Mouse (Mus musculus) lung, postnatal 4 days (tissue): ENCODE results near the gene Tipin.
"Not testable (repeated sequence)": the region's sequence is repeated elsewhere in the genome, so short reads cannot be mapped to it uniquely, and the experiment has no call there.

Experiments used
- DNase-seq, 2 experiments: peaks; one replicate each; pipeline ENCODE4 v3.0.0; 2021

Gene Tipin

DNA sequence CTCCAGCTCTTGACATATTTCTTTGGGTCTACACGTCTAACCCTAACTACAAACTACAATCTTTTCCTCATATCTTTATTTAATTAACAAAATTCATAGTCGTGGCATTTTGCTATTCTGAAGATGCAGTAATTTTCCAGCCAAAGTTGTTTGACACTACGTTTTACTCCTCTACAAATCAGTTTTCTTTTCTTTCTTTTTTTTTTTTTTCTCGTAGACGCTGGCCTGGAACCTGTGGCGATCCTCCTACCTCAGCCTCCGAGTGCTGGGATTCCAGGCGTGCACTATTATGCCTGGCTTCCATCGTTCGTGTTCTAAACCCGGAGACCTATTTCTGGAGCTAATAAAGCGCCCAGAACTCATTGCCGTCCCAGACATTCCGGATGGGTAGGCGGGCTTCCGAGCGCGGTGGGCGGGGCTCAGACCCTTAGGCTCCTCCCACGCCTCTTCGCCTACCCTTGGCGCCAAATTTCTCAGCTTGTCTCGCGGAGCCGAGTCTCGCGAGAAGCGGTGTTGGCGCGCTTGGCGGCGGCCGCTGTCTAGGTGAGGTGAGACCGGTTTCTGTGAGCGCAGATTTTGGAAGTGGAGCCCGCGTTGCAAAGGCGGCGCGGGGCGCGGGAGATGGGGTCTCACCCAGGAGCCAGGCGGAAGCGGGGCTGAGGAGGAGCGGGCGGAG is at the start of gene Tipin:
TSS of gene Tipin (plus strand) at position 477 of the 676 bp plus-strand sequence.
- peak; percentile 96 for DNase-seq

DNA sequence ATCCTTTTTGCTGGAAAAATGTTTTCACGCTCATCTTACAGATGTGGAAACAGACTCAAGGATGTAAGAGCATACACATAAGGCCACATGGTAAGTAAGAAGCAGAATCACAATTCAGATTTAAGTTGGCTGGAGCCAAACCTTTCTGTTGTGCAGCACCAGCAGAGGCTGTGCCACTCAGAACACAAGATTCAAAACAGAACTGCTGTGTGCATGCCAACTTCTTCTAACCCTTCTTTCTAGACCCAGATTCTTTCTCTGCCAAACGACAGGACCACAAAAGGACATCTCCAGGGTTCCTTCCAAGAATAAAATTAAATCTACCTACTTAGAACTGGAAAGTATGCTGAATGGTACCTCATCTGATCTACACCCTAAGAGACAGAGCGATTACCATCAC is 49.7 kb upstream of the Tipin start:
- DNase-seq = no peak

DNA sequence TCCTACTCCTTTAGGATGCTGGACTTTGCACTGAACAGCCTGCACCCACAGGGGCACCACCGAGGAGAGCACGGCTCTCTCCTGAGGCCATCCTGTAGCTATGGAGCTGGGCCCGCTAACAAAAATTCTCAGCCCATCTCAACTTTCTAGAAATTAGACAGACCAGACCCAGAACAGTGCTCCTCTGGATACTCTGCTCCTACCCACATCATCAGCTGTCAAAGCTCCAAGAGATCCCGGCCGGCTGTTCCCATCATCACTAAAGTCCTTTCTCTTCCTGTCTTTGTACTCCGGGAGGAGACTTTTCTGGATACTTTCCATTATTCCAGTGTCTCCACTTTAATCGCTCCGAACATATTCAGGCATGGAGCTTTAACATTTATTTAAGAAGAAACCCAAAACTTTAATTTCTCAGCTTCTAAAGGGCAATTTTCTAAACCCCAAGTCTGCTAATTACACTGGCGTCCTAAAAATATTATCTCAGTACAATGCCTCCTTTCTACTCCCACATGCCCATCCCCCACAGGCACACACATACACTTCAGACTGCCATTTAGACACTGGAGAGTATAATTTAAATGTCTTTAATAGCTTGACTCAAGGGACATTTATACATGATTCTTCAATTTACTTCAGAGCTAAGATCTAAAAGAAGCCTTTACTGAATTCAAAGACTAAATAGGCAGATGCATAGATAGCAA is 49.0 kb upstream of the Tipin start:
- peak; percentile 44 to 75 for DNase-seq

DNA sequence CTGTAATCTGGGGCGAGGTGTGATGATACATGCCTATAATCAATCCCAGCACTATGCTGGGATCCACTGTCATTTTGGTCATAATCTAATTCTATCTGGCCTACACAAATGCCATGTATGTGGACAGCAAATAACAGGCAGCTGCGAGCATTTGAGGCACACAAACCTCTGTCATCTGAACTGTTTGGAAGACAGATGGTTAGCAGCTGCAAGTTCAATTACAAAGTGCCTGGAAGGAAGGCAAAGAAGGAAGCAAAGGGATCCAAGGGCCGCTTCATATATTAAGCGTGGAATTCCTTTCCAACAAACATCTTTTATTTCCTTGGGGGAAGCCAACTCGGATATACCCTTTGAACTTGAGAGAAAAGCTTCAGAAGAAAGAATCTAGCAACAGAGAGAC is 47.7 kb upstream of the Tipin start:
- DNase-seq = peak; percentile 34 to 54

DNA sequence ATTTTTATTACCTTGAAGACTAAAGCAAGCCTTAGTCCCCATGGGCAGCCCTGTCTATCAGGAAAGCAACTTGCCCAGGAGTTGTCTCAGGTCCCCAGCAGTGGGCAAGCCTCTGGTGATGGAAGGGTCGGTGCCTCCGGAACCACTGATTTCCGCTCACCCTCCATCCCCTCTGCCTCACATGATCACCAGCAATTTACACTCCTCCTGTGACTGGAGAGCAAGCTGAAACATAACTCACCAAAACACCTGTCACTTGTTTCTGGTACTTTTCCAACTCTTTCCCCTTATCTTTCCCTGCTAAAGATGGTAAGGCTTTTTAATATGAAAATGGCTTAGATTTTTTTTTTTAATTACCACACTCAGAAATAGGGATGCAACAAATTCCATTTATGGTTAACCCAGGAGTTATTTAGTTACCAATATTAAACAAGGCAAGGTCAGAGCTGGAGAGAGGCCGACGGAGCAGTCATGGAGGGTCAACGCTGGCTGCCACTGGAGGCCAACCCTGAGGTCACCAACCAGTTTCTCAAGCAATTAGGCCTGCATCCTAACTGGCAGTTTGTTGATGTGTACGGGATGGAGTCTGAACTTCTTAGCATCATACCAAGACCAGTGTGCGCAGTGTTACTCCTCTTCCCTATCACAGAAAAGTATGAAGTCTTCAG is 46.5 kb upstream of the Tipin start, which contains the start of gene Uchl4:
TSS of gene Uchl4 (plus strand) at position 434 of the 668 bp plus-strand sequence.
- no peak for DNase-seq

GRCm38 (mm10) chr9:64236056-64236455 is 45.3 kb upstream of the Tipin start:
- DNase-seq = no peak

- DNase-seq = no peak
Measured at GRCm38 (mm10) chr9:64240116-64240515, 41.3 kb upstream of the Tipin start.

DNA sequence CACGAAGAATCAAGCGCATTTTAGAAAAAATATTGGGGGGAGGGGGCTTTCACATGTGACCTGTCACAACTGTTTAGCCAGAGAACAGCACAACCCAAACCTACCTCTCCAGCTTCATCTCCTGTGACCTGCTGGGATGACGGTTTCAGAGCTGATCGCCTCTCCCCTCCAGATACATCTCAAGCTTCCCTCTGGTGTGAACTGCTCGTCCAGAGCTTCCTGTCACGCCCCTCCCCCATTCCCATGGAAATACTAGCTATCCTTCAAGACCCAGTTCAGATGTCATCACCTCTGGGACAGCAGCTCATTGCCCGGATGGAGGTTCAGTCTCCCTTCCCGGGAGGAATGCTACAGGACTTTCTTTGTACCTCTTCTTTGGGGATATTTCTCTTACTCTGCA is 40.7 kb upstream of the Tipin start:
- DNase-seq = peak; percentile 34 to 37

- peak in 1 of 2 experiments; percentile 46 for DNase-seq
Measured at GRCm38 (mm10) chr9:64242381-64242831, 39.0 kb upstream of the Tipin start.

DNA sequence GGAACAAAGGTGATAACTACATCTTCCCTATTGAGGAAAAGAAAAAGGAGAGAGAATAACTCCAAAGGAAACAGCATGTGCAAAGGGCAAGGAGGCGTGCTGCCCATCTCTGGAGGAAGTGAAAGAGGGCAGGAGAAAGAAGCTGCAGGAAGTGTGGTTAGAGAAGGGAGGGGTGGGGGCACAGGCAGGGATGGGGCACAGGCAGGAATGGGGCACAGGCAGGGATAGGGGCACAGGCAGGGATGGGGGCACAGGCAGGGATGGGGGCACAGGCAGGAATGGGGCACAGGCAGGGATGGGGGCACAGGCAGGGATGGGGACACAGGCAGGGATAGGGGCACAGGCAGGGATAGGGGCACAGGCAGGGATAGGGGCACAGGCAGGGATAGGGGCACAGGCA is 32.0 kb upstream of the Tipin start:
- DNase-seq = no peak

DNA sequence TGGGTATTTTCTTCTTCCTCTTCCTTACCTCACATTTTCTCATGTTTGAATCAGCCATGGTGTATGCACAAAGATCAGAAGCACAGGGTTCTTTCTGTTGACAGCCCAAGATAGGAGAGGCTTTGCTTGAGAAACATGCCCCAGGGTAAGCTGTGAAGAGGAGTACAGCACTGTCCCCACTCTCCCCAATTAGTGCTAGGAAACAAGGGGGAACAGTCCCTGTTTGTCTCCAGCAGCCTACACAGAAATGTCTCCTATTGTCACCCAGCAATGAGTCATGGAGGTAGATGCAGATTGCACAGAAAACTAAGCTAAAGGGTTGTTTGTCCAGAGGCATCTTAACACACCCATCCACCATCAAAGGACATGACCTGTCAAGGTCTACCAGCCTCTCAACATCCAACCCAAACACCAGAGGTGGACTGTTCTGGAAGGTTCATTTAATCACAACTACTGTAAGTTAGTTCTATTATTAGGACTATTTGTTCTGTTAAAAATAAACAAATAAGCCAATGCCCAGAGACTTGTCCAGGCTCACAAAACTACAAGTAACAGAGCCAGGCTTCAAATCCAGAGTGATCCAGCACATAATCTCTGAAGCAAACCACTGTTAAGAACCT is 31.2 kb upstream of the Tipin start:
- DNase-seq = no peak

- peak in 1 of 2 experiments; percentile 33 for DNase-seq
Measured at GRCm38 (mm10) chr9:64252591-64253020, 28.8 kb upstream of the Tipin start.

GRCm38 (mm10) chr9:64253021-64253904 is 28.1 kb upstream of the Tipin start, which contains the start of gene Map2k1:
Gene Map2k1, minus strand, starts transcription at chr9:64253631.
- peak; percentile 100 for DNase-seq

DNA sequence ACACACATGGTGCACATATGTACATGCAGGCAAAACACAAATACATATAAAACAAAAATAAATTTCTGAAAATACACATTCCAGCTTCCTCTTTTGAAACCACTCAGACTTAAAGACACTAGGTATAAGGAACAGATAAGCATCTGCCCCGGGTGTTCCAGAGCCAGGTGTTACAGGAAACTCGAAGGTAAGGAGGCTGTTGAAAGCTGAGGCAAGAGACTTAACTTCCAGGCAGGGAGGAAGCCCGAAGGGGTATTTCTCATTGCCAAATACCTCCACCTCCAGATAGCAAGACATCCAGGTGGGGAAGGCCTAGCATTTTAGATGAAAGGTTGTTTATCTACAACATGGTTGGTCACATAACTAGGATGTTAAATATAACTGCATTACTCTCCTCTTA is 26.0 kb upstream of the Tipin start:
- no peak for DNase-seq

DNA sequence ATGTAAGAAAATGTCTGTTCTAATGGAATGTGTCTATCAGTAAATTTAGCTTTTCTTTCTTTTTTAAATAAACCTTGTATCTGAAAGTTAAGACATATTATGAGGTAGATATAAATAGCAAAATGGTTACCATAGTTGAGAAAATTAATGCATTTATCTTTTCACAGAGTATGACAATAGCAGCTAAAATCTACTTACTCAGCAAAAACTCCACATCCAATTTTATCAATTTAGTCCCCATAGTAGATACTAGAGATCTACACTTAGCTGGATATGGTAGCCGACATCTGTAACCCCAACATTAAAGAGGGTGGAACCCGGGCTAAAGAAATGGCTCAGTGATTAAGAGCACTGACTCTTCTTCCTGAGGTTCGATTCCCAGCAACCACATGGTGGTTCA is 25.2 kb upstream of the Tipin start:
- no peak for DNase-seq

DNA sequence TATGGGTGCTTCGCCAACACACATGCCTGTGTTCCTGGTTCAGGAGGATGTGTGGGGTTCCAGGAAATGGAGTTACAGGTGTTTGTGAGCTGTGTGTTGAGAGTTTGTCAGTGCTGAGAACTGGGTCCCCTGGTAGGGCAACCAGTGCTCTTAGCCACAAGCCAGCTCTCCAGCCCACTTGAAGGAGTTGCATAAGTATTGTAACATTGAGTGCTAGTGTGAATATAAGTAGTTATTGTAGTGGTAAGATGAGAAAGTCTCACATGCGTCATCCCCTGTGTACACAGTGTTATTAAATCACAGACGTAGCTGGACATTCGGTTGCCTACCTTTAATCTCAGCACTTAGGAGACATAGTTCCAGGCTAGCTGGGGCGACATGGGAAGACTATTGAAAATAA is 21.5 kb upstream of the Tipin start:
- DNase-seq = peak; percentile 33 to 38

GRCm38 (mm10) chr9:64261023-64261422 is 20.4 kb upstream of the Tipin start:
- no peak for DNase-seq

- DNase-seq = no peak
Measured at GRCm38 (mm10) chr9:64264813-64265212, 16.6 kb upstream of the Tipin start.

GRCm38 (mm10) chr9:64267231-64267630 is 14.2 kb upstream of the Tipin start:
- no peak for DNase-seq

DNA sequence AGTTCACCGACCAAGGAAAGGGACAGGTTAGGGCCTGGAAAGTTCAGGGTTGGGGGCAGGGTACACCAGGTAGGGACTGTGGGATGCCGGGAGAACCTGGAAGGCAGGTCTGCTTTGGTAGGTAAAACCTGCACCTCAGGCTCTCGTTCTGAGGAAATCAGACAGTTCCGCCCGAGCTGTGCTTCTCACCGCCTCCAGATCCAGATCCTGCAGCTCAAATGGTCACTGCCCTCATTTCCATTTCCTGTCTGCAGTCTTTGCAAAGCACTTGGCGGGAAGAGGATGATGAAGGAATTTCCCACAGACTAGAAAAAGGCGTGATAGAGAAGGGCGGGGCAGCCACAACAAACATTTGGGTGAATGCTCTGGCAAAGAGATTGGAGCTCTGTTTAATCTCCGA is 13.2 kb upstream of the Tipin start:
- no peak for DNase-seq

DNA sequence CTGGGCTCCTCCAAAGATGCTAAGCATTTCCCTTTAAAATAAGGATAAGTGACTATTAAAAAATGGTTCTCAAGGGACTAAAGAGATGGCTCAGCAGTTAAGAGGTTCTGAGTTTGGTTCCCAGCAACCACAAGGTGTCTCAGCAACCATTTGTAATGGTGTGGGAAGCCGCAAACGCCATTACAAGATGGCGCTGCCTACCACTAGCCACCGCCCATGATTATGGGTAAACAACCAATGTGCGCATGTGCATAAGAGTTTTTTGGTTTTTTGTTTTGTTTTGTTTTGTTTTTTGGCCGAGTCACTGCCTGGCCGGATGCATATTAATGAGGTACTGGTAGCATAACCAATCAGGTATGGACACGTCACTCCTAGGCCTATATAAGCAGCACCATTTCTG is 12.5 kb upstream of the Tipin start:
- DNase-seq = not testable (repeated sequence)

DNA sequence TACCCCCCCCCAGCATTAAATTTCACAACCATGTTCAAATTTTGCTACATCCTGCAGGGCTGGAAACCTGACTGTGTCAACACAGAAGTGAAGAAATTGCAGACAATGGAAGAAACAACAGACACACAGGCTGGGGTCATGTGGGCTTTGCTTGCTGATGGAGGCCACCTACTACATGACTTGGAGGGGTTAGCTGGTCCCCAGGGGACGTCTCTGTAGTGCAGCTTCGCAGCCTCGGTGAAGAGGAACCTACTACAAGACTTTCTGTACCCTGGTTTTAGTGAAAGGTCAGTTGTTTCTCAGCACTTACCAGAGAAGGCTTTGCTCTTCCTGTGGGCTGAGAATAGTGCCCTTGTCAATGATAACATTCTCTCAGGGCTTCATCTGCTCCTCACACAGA is 10.1 kb upstream of the Tipin start:
- no peak for DNase-seq
